Mouse (Mus musculus): ENCODE measurements at regions not wholly inside any gene's neighbourhood (a gene's known extent, or its start where the extent isn't known, plus 50 kb on each side); places are given as distances from the start of the nearest gene placed in this dataset.

DNA sequence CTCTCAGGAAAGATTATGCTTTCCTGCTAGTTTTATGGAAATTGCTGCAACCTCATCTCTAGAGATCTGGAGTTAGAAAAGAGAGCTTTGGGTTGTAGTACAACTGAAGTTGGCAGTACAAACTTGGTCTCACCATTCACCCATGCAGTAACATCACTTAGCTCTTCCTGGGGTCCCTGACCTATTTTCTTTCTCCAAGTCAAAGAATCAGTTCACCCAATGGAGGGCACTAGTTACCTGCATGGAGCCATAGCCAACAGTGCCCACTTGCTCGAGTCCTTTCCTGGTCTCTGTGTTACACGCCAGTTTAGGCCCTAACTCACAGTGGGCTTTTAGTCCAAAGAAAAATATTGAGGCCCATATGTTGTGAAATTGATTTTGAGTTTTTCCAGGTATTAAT is 435.9 kb upstream of the Cited2 start:
- Histone ChIP-seq H3K27me3 (no peaks in the 10 kb centered on the region), H3K9ac (no peak overlapping the region), H3K4me1 (replicated peaks) (0 out of 2 replicates have a peak, but pooled peaks cover 3% of the 10 kb centered on the region), H3K36me3 (no peaks in the 10 kb centered on the region), H3K9me3 (no peaks in the 10 kb centered on the region), H3K27ac (no peak overlapping the region), H3K4me2 (no peak overlapping the region), H3K4me3 (no peak overlapping the region)
- no peak for ATAC-seq (ENCODE audit: low FRiP score)
- WGBS = 80% methylated on average over 2 of the region's 2 CpGs

DNA sequence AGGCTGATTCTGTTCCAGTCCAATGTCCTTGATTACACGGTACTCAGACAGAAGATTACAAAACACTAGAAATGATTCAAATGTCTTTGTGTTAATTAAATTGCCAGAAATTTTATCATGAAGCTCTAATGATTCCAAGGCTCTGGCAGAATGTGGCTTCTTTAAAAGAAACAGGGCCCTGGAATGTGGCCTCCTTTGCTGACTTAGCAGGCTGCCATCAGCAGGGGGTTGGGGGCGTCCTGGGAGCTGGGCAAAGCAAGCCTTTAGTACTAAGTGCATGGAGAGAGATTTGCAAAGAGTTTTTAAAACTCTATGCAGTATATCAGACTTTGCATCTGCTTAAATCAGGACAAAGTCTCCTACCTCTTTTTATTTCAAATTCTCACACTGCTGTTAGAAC is 434.8 kb upstream of the Cited2 start:
- Histone ChIP-seq H3K36me3 (no peaks in the 10 kb centered on the region), H3K4me1 (replicated peaks) (0 out of 2 replicates have a peak, but pooled peaks cover 3% of the 10 kb centered on the region), H3K27me3 (no peaks in the 10 kb centered on the region), H3K4me2 (no peak overlapping the region), H3K9ac (no peak overlapping the region), H3K27ac (no peak overlapping the region), H3K9me3 (no peaks in the 10 kb centered on the region), H3K4me3 (no peak overlapping the region)
- 28% methylated on average over 2 of the region's 2 CpGs for WGBS
- ATAC-seq (ENCODE audit: low FRiP score) = no peak

DNA sequence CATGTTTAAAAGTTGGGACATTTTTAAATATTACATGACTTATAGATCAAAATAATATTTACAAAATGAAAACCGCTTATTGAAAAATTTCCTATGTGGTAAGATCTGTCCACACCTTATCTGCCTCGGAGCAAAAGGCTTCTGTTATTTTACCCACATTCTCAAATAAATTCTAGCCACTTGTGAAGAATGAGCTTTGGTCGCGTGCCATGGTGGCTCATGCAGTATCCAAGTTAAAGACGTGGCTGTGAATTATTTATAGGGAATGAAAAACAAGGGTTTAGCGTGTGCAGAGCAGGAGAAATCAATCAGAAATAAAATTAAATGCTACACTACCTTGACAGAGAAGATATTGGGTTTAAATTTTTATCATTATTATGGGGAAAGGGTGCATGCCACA is 430.7 kb upstream of the Cited2 start:
- ATAC-seq (ENCODE audit: low FRiP score) = no peak
- WGBS = 79% methylated on average over 6 of the region's 6 CpGs

DNA sequence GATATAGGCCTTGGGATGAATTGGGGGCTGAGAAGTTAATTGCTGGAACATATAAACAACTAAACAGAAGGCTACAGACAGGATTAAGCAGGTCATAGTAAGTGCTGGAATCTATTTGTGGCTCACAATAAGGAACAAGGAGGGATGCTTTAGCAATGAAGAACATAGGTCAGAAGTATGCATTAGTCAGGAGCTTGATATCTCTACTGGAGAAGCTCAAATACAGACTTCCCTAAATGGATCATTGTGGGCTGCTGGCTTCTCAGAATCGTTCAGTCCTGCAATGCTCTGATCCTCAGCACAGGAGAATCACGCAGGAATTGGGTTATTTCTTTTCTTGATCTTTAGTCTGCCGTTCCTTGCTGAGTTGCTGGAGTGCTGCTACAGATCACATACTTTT is 428.6 kb upstream of the Cited2 start:
- Histone ChIP-seq H3K36me3 (no peaks in the 10 kb centered on the region), H3K9ac (no peak overlapping the region), H3K4me2 (no peak overlapping the region), H3K4me1 (replicated peaks) (0 out of 2 replicates have a peak, but pooled peaks cover under 1% of the 10 kb centered on the region), H3K27ac (no peak overlapping the region), H3K9me3 (no peaks in the 10 kb centered on the region), H3K27me3 (no peaks in the 10 kb centered on the region), H3K4me3 (no peak overlapping the region)
- 81% methylated on average over 3 of the region's 3 CpGs for WGBS
- no peak for ATAC-seq (ENCODE audit: low FRiP score)

More for the DNA sequence above, 430.7 kb upstream of the Cited2 start:
- H3K27ac ChIP-seq = no peak overlapping the region
- H3K4me2 ChIP-seq = no peak overlapping the region
- no peaks in the 10 kb centered on the region for H3K27me3 ChIP-seq
- H3K9me3 ChIP-seq = no peaks in the 10 kb centered on the region
- H3K9ac ChIP-seq = no peak overlapping the region
- H3K4me1 ChIP-seq (replicated peaks) = 0 out of 2 replicates have a peak, but pooled peaks cover 3% of the 10 kb centered on the region
- no peaks in the 10 kb centered on the region for H3K36me3 ChIP-seq
- no peak overlapping the region for H3K4me3 ChIP-seq

DNA sequence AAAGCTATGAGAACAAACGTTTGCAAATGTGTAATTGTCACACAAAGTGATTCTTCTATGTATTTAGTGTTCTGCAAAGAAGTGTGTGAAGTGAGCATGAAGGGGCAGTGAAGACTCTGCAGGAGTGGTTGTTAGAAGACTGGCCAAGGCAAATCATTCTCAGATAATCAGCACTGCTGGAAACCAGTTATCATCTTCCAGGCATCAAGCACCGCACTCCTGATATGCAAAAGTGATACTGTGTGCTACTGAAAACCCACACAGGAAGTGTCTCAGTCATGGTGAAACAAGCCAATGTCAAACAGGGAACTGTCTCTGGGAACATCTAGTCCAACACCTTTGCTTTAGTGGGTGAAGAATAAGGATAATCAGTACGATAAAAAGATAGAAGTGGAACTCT is 427.9 kb upstream of the Cited2 start:
- 80% methylated on average over 3 of the region's 3 CpGs for WGBS
- H3K27me3 ChIP-seq = no peaks in the 10 kb centered on the region
- 0 out of 2 replicates have a peak, but pooled peaks cover 3% of the 10 kb centered on the region for H3K4me1 ChIP-seq (replicated peaks)
- ATAC-seq (ENCODE audit: low FRiP score) = no peak
- no peak overlapping the region for H3K27ac ChIP-seq
- no peak overlapping the region for H3K9ac ChIP-seq
- no peak overlapping the region for H3K4me3 ChIP-seq
- H3K36me3 ChIP-seq = no peaks in the 10 kb centered on the region
- no peak overlapping the region for H3K4me2 ChIP-seq
- no peaks in the 10 kb centered on the region for H3K9me3 ChIP-seq

DNA sequence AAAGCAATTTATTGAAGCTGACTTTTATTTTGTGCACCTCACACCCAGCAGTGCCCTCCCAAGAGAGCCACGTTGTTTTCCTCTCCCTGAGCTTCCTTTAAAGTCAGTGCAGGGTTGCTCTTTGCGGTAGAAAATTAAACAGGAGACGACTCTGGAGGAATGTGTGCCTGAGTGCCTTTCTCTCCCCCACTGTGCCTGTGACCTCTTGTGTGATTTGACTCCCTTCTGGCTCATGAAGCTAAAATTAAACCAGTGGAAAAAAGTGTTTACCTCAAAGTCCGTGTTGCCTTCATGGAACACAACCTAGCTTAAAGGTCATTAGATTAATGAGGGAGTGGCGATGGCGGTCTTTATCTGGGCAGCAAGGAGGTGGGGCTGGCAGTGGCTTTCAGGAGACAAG is 423.4 kb upstream of the Cited2 start:
- no peak overlapping the region for H3K4me2 ChIP-seq
- H3K4me1 ChIP-seq (replicated peaks) = 0 out of 2 replicates have a peak, but pooled peaks cover 3% of the 10 kb centered on the region
- no peaks in the 10 kb centered on the region for H3K9me3 ChIP-seq
- H3K9ac ChIP-seq = no peak overlapping the region
- 36% methylated on average over 6 of the region's 6 CpGs for WGBS
- ATAC-seq (ENCODE audit: low FRiP score) = no peak
- no peak overlapping the region for H3K27ac ChIP-seq
- H3K4me3 ChIP-seq = no peak overlapping the region
- no peaks in the 10 kb centered on the region for H3K36me3 ChIP-seq
- no peaks in the 10 kb centered on the region for H3K27me3 ChIP-seq

DNA sequence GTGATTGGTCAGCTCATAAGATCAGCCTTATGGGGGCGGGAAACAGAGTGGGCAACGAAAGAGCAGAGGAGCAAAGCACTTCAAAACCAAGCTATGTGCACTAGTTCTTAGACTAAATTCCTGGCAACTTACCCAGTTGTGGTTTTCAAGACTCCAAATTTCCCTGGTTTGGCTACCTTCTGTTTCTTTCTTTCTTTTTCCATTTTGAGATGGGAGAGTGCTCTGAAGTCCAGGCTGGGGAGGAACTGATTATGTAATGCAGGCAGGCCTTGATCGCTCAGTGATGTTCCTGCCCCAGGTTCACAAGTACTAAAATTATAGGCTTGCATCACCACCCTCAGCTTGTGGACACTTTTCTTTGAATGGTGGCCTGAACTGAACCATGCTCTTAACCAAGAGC is 396.3 kb upstream of the Cited2 start:
- Histone ChIP-seq H3K36me3 (no peaks in the 10 kb centered on the region), H3K27me3 (no peaks in the 10 kb centered on the region), H3K27ac (no peak overlapping the region), H3K4me2 (no peak overlapping the region), H3K4me3 (no peak overlapping the region), H3K9me3 (no peaks in the 10 kb centered on the region), H3K4me1 (replicated peaks) (peaks cover 16% of the 10 kb centered on the region), H3K9ac (no peak overlapping the region)
- no peak for ATAC-seq (ENCODE audit: low FRiP score)
- WGBS = 95% methylated on average over 3 of the region's 3 CpGs

DNA sequence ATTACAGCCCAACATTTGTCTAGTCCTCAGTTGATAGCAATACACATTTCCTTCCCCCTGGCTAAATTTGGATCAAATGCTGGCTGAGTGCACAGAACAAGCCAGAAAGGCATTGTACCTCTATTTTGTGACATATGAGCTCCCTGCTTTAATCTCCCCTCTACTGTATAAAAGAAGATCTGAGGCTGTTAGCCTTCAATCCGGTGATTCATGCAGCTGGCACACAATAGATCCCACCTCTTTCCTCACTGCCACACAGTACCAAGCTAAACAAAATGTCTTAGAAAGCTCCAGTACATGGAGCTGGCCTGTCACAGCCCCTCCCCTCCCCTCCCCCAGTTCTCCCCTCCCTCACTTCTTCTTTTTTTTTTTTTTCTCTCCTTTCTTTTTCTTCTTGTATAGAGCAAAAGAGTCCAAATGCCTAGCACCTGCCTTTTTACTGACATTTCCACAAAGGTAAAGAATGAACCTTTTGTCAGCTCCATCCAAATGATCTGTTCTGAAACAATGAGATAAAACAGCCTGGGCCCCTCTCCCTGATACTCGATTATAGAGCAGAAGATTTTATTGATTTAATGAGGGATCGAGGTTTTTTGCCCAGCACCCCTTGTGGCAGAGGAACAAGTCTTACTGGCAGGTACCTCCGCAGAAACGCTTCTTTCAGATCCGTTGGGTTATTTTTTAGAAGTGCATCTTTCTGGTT is 392.0 kb upstream of the Cited2 start:
- no peaks in the 10 kb centered on the region for H3K27me3 ChIP-seq
- ATAC-seq (ENCODE audit: low FRiP score) = peak; percentile 64
- WGBS = 0% methylated on average over 6 of the region's 6 CpGs

DNA sequence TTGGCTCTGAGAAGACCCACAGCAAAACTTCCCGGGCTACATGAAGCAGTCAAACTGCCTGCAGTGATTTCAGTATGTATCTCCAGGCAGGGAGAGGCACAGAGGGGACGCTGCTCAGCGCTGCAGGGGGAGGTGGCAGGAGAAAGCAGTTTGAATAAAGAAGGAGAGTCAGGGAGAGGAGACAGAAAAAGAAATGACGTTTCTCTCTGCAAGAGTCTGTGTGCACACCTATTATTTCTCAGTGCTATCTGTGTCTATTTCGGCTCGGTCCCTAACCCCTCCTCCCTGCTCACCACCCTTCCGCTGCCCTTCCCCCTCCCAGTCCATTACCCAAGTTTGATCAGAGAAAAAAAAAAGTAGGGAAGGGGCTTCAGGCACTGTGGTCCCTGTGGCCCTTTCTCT is 391.4 kb upstream of the Cited2 start:
- H3K27ac ChIP-seq = peak overlapping the region; percentile 91
- 5% methylated on average over 7 of the region's 7 CpGs for whole genome bisulfite sequencing
- peaks cover 37% of the 10 kb centered on the region for H3K4me1 ChIP-seq (replicated peaks)
- H3K9ac ChIP-seq = peak overlapping the region; percentile 66
- H3K4me2 ChIP-seq = peak overlapping the region; percentile 59
- H3K9me3 ChIP-seq = no peaks in the 10 kb centered on the region
- H3K27me3 ChIP-seq = no peaks in the 10 kb centered on the region
- ATAC-seq (ENCODE audit: low FRiP score) = peak; percentile 78
- H3K4me3 ChIP-seq = peak overlapping the region; percentile 36
- H3K36me3 ChIP-seq = no peaks in the 10 kb centered on the region

More for the DNA sequence above, 392.0 kb upstream of the Cited2 start:
- peak overlapping the region; percentile 36 for H3K4me3 ChIP-seq
- no peaks in the 10 kb centered on the region for H3K9me3 ChIP-seq
- no peaks in the 10 kb centered on the region for H3K36me3 ChIP-seq
- peak overlapping the region; percentile 59 for H3K4me2 ChIP-seq
- H3K9ac ChIP-seq = peak overlapping the region; percentile 66
- H3K4me1 ChIP-seq (replicated peaks) = peaks cover 37% of the 10 kb centered on the region
- peak overlapping the region; percentile 91 for H3K27ac ChIP-seq

DNA sequence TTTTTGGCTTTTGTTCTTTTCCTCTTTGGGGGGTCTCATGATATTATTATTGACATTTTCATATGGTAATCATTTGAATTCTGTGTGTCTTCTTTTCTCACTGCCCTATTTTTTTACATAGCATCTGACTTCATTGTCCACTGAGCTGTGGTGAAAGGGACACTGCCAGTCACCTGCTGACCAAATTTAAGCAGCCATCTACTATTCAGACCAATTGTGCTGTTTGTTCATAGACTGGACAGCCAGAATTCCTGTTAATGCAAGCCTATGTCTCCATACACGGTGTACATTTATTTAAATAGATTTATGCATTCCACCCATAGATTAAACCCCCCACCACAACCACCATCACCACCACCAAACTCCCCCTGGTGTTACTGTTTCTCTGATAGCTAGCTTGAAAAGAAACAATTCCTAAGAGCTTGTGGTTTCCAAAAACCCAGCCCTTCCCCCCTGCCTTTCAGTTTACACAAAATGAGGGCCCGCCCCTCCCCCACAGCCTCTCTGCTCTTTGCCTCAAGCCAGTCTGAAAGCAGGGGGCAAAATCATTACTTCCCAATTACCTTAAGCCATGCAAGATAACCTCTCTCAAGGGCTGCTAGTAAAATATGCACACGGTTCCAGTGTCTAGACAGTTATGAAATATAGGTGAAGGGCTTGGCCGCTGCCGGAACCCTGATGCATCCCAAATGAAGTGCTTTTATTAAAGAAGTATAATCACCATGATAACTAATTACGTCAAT is 390.8 kb upstream of the Cited2 start:
- Histone ChIP-seq H3K27me3 (no peaks in the 10 kb centered on the region), H3K4me1 (replicated peaks) (peaks cover 37% of the 10 kb centered on the region), H3K9ac (peak overlapping the region; percentile 29; the same call in 1 of the 2 replicates), H3K4me3 (peak overlapping the region; percentile 36), H3K9me3 (no peaks in the 10 kb centered on the region), H3K27ac (peak overlapping the region; percentile 91), H3K36me3 (no peaks in the 10 kb centered on the region), H3K4me2 (peak overlapping the region; percentile 59)
- peak; percentile 64 for ATAC-seq (ENCODE audit: low FRiP score)
- 13% methylated on average over 6 of the region's 6 CpGs for WGBS

DNA sequence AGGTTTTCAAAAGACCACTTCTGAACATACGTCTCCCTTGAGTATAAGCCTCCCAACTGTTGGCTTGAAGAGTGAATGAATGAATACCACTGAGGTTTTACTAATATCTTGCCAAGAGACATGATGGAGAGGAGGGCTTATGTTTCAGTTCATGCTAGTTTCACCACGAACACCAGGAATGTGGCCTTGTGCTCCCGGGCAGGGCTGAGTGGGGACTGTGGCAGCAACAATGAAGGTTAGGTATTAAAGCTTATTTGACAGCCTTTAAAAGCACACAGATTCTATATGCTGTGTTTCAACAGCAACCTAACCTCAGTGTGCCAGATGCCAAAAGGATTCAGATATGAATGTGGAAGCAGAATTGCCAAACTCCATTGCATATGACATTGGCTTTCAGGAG is 390.0 kb upstream of the Cited2 start:
- no peak overlapping the region for H3K4me2 ChIP-seq
- ATAC-seq (ENCODE audit: low FRiP score) = no peak; the same call in none of the 2 replicates
- H3K27ac ChIP-seq = peak overlapping the region; percentile 67
- no peaks in the 10 kb centered on the region for H3K36me3 ChIP-seq
- H3K4me3 ChIP-seq = no peak overlapping the region
- no peak overlapping the region for H3K9ac ChIP-seq
- 30% methylated on average over 3 of the region's 3 CpGs for WGBS
- H3K4me1 ChIP-seq (replicated peaks) = peaks cover 37% of the 10 kb centered on the region
- H3K9me3 ChIP-seq = no peaks in the 10 kb centered on the region
- H3K27me3 ChIP-seq = no peaks in the 10 kb centered on the region

DNA sequence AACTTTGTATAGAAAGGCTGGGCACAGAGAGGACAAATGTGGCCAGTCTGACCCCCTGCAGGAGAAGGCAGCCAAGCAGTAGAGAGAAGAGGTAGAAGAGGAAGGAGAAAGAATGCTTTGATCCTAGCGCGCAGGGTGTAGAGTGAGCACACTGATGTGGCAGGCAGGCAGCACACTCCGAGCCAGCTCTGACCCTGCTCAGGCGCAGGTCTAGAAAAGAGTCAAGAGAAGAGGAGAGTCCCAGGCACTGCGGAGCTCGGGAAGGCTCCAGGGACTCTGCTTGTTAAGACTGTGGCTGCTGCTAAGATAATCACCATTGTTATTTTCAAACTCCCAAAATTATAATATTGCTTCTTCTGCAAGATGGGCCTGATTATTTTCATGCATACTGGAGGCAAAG is 389.3 kb upstream of the Cited2 start:
- no peak for ATAC-seq (ENCODE audit: low FRiP score)

More for the DNA sequence above, 389.3 kb upstream of the Cited2 start:
- no peaks in the 10 kb centered on the region for H3K9me3 ChIP-seq
- H3K36me3 ChIP-seq = no peaks in the 10 kb centered on the region
- WGBS = 9% methylated on average over 6 of the region's 6 CpGs
- no peaks in the 10 kb centered on the region for H3K27me3 ChIP-seq
- no peak overlapping the region for H3K9ac ChIP-seq
- peaks cover 37% of the 10 kb centered on the region for H3K4me1 ChIP-seq (replicated peaks)
- no peak overlapping the region for H3K4me2 ChIP-seq
- H3K27ac ChIP-seq = no peak overlapping the region
- no peak overlapping the region for H3K4me3 ChIP-seq

All from hindbrain, embryonic 13.5 days (tissue).